Comparison of ENCODE assay signal across 7 mouse cellular contexts in genomic region chr17:17404811-17405544, GRCm38 (mm10). TPM values are rescaled to one million over a fixed set of nuclear protein-coding genes. Genes with fewer than 3 reads are reported as not detected.
A peak's percentile ranks its signal among the peaks of the same experiment; 100 is the strongest.
DNase-seq lines count a peak whose midpoint lies in the region; ATAC-seq lines count a peak whose summit lies in the region.

No protein-coding gene starts in this region.

- ATAC-seq in neural tube, embryonic 13.5 days (ENCODE audit: low read depth) = no peak

- H3K4me3 ChIP-seq in neural tube, embryonic 13.5 days = peak overlapping the region; percentile 16
- peak overlapping the region; percentile 57 for H3K4me3 ChIP-seq in forebrain, embryonic 10.5 days
- no peak overlapping the region for H3K4me3 ChIP-seq in heart, embryonic 10.5 days

- no peak overlapping the region for H3K27ac ChIP-seq in neural tube, embryonic 13.5 days (replicated peaks)
- peak overlapping the region; percentile 85 for H3K27ac ChIP-seq in forebrain, embryonic 10.5 days
- no peak overlapping the region for H3K27ac ChIP-seq in heart, embryonic 10.5 days

- peak overlapping the region; percentile 21 for H3K4me2 ChIP-seq in neural tube, embryonic 13.5 days

- no peaks in the 10 kb centered on the region for H3K27me3 ChIP-seq in neural tube, embryonic 13.5 days
- H3K27me3 ChIP-seq in forebrain, embryonic 10.5 days (ENCODE audit: poor library complexity, severe bottlenecking) = no peaks in the 10 kb centered on the region
- no peaks in the 10 kb centered on the region for H3K27me3 ChIP-seq in heart, embryonic 10.5 days (ENCODE audit: insufficient read depth, poor library complexity, severe bottlenecking)

- 23% methylated on average over 8 of the region's 8 CpGs for WGBS in neural tube, embryonic 13.5 days
- 37% methylated on average over 8 of the region's 8 CpGs for WGBS in forebrain, embryonic 10.5 days
- 21% methylated on average over 8 of the region's 8 CpGs for WGBS in large intestine, adult 2 months
- 61% methylated on average over 8 of the region's 8 CpGs for WGBS in heart, embryonic 10.5 days

- H3K9ac ChIP-seq in neural tube, embryonic 13.5 days = no peak overlapping the region

- peaks cover 24% of the 10 kb centered on the region for H3K4me1 ChIP-seq in neural tube, embryonic 13.5 days (replicated peaks)
- peaks cover 80% of the 10 kb centered on the region for H3K4me1 ChIP-seq in forebrain, embryonic 10.5 days
- H3K4me1 ChIP-seq in heart, embryonic 10.5 days = peaks cover 2% of the 10 kb centered on the region; the same call in 1 of the 2 replicates

- DNase-seq in neural tube, embryonic 10.5 days (ENCODE audit: extremely low spot score, low spot score) = no peak
- no peak for DNase-seq in forebrain, embryonic 10.5 days (ENCODE audit: extremely low spot score, low spot score)
- DNase-seq in large intestine, adult 2 months (ENCODE audit: low read depth, low spot score) = peak; percentile 50
- peak; percentile 29 for DNase-seq in thymus, postnatal 14 days
- no peak for DNase-seq in urinary bladder, postnatal 4 days (ENCODE audit: low spot score in 2 of 2)
- DNase-seq in heart, embryonic 10.5 days (ENCODE audit: low spot score) = no peak

- H3K9me3 ChIP-seq in neural tube, embryonic 13.5 days = no peaks in the 10 kb centered on the region
- no peaks in the 10 kb centered on the region for H3K9me3 ChIP-seq in forebrain, embryonic 10.5 days
- H3K9me3 ChIP-seq in heart, embryonic 10.5 days = no peaks in the 10 kb centered on the region

- no peaks in the 10 kb centered on the region for H3K36me3 ChIP-seq in neural tube, embryonic 13.5 days
- peaks cover 11% of the 10 kb centered on the region for H3K36me3 ChIP-seq in forebrain, embryonic 10.5 days (replicated peaks)
- H3K36me3 ChIP-seq in heart, embryonic 10.5 days = no peaks in the 10 kb centered on the region

RNA-seq across cellular contexts. Expression of gene Lix1, which starts 2.5 kb away (rescaled TPM):
- 26.0 and 32.7 TPM in 2 replicates for polyA plus RNA-seq in neural tube, embryonic 13.5 days (2015; fragmentation: Nextera tagmentation; extraction: Ambion mirVana)
- polyA plus RNA-seq in forebrain, embryonic 10.5 days (2016; fragmentation: Nextera tagmentation; extraction: Ambion mirVana) = 104 and 105 TPM in 2 replicates
- 0.23 and 0.27 TPM in 2 replicates for polyA plus RNA-seq in large intestine, adult 2 months (2012; rRNA removed)
- polyA plus RNA-seq in heart, embryonic 10.5 days (2016; fragmentation: Nextera tagmentation; extraction: Ambion mirVana) = 9.7 and 31.2 TPM in 2 replicates

RNA-seq across cellular contexts. Expression of gene Riok2, which starts 30.9 kb away (rescaled TPM):
- 24.9 and 27.9 TPM in 2 replicates for polyA plus RNA-seq in neural tube, embryonic 13.5 days (2015; fragmentation: Nextera tagmentation; extraction: Ambion mirVana)
- polyA plus RNA-seq in forebrain, embryonic 10.5 days (2016; fragmentation: Nextera tagmentation; extraction: Ambion mirVana) = 33.2 and 33.4 TPM in 2 replicates
- 6.5 and 7.4 TPM in 2 replicates for polyA plus RNA-seq in large intestine, adult 2 months (2012; rRNA removed)
- 26.6 and 30.6 TPM in 2 replicates for polyA plus RNA-seq in heart, embryonic 10.5 days (2016; fragmentation: Nextera tagmentation; extraction: Ambion mirVana)

Comparison
In these comparisons a context has a peak if more than half of its experiments do, and no peak if none do; other contexts are left out.
1. DNase-seq: peak in large intestine, adult 2 months (single experiment) and thymus, postnatal 14 days (single experiment); none in neural tube, embryonic 10.5 days (single experiment), forebrain, embryonic 10.5 days (single experiment), urinary bladder, postnatal 4 days (0 of 2) and heart, embryonic 10.5 days (single experiment).